Mouse (Mus musculus) embryonic facial prominence, embryonic 11.5 days (tissue): Measurements from ENCODE around the gene Ndufs8. TPM values are rescaled to one million over a fixed set of nuclear protein-coding genes. Genes with fewer than 3 reads are reported as not detected.

Experiments
- ATAC-seq: fragments of 200-750 bp; cut with Nextera tagmentation; replicated peaks from 2 replicates; pipeline ENCODE4 v1.8.0; 2017; ENCODE audit warnings: low read depth; ENCODE audit not compliant: insufficient number of reproducible peaks, low FRiP score, low TSS enrichment
- DNase-seq: peaks from one replicate; pipeline ENCODE4 v3.0.0-alpha.2; 2015; ENCODE audit warnings: low spot score
- H3K27ac ChIP-seq: fragments of 300-500 bp; sonication (generic); replicated peaks from 2 replicates; pipeline ENCODE4 v1.5.1; 2014; ENCODE audit warnings: mild to moderate bottlenecking, low read depth, low read length, control low read depth
- H3K27me3 ChIP-seq: fragments of 300-500 bp; sonication (generic); 2 replicates; pipeline ENCODE4 v1.6.1; 2014; ENCODE audit warnings: mild to moderate bottlenecking, low read length, moderate library complexity, mixed read lengths; ENCODE audit not compliant: control insufficient read depth, insufficient read depth
- H3K36me3 ChIP-seq: fragments of 300-500 bp; sonication (generic); replicated peaks from 2 replicates; pipeline ENCODE4 v1.6.1; 2014; ENCODE audit warnings: low read depth, mild to moderate bottlenecking, low read length, moderate library complexity, mixed read lengths; ENCODE audit not compliant: control insufficient read depth, insufficient read depth
- H3K4me1 ChIP-seq: fragments of 300-500 bp; sonication (generic); 2 replicates; pipeline ENCODE4 v1.6.1; 2014; ENCODE audit warnings: low read length, mixed read lengths; ENCODE audit not compliant: control insufficient read depth, insufficient read depth
- H3K4me2 ChIP-seq: fragments of 300-500 bp; sonication (generic); 2 replicates; pipeline ENCODE4 v1.6.1; 2014; ENCODE audit warnings: low read depth, mild to moderate bottlenecking, control low read depth, low read length, moderate library complexity
- H3K4me3 ChIP-seq: fragments of 300-500 bp; sonication (generic); 2 replicates; pipeline ENCODE4 v1.5.1; 2014; ENCODE audit warnings: low read depth, low read length, control low read depth
- H3K9ac ChIP-seq: fragments of 300-500 bp; sonication (generic); replicated peaks from 2 replicates; pipeline ENCODE4 v1.6.1; 2014; ENCODE audit warnings: mild to moderate bottlenecking, control low read depth, low read length
- H3K9me3 ChIP-seq: fragments of 300-500 bp; sonication (generic); replicated peaks from 2 replicates; pipeline ENCODE4 v1.6.1; 2016; ENCODE audit warnings: mild to moderate bottlenecking, low read length, inconsistent platforms, mixed read lengths; ENCODE audit not compliant: control insufficient read depth
- WGBS: fragments of 180-500 bp; shearing (Covaris S2); extraction: QIAGEN DNeasy Blood & Tissue Kit; methylation state at CpG from one replicate; pipeline ENCODE4 v1.1.7; 2014; 5-methylcytosine and 5-hydroxymethylcytosine counted together
- polyA plus RNA-seq: library from polyadenylated mRNA; unstranded; fragments of >200 nt; fragmentation: Nextera tagmentation; extraction: Ambion mirVana; gene quantifications from 2 replicates; pipeline ENCODE4 v1.2.1, GENCODE M21; 2014

The Ndufs8 gene
- polyA plus RNA-seq, 1 experiment from 2014 or later, result 248 TPM

DNA sequence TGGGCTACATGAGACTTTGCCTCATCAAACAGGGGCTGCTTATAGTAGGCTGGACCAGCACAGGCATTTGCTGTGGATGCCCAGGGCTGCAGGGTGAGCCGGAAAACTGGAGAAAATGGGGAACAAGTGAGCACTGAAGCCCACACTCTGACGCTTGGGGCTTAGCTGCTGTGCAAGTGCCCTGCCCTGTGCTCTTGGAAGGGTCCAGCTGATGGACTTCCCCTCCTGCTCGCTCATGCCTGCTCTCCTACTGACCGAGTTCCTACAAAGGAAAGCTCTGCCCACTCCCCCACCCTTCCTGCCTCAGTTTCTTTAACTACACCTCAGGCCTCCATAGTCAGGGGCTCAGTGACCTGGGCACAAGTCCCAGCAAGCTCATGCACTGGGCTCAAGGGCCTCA is 15.4 kb upstream of the Ndufs8 start:
- no peak overlapping the region for H3K27ac ChIP-seq
- H3K4me2 ChIP-seq, result no peak overlapping the region
- no peak overlapping the region for H3K4me3 ChIP-seq
- DNase-seq (no peak), ATAC-seq (no peak)
- H3K9me3 ChIP-seq, result no peaks in the 10 kb centered on the region
- no peaks in the 10 kb centered on the region for H3K27me3 ChIP-seq
- 88% methylated on average over 4 of the region's 4 CpGs for WGBS
- H3K4me1 ChIP-seq, result no peaks in the 10 kb centered on the region
- no peaks in the 10 kb centered on the region for H3K36me3 ChIP-seq
- H3K9ac ChIP-seq, result no peak overlapping the region

DNA sequence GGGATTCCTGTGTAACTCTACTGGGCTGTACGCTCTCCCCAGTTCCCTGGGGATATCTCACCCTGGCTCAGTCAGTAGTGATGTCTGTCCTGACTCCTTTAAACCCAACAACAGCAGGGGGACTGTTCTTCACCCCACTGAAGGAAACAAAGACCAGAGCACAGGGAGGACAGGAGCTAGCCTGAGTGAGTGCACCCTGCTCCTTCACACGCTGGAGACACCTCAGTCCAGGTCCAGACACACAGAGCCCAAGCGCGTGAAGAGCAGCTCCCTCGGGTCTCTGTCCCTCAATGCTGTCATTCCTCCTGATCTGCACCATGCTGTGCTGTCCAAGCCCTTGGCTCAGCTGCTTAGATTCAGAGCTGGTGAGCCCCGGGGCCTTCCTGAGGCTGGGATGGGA is 14.1 kb upstream of the Ndufs8 start:
- ATAC-seq, result no peak
- 65% methylated on average over 6 of the region's 6 CpGs for WGBS
- Histone ChIP-seq H3K27me3 (no peaks in the 10 kb centered on the region), H3K9ac (no peak overlapping the region), H3K27ac (no peak overlapping the region), H3K9me3 (no peaks in the 10 kb centered on the region), H3K4me2 (no peak overlapping the region), H3K36me3 (no peaks in the 10 kb centered on the region), H3K4me1 (no peaks in the 10 kb centered on the region), H3K4me3 (no peak overlapping the region)
- no peak for DNase-seq

DNA sequence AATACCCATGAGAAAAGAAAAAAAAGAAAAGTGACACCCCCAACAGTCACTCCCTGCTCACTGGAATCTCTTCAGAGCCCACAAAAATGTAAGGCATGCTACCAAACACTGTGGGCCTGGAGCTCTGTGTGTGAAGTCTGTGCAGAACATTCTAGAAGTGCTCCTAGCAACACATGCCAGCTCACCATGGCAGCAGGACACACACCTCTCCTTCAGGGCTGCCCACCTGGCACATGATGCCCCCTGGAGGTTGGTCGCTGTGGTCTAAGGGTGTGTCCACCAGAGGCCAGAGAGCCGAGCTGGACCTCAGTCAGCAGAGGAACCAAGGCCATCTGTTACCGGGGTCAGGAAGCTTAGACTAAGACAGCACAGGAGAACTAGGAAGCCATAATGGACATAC is 13.7 kb upstream of the Ndufs8 start:
- no peak for DNase-seq
- ATAC-seq, result no peak
- Histone ChIP-seq H3K4me3 (no peak overlapping the region), H3K4me2 (no peak overlapping the region), H3K36me3 (no peaks in the 10 kb centered on the region), H3K27me3 (no peaks in the 10 kb centered on the region), H3K9me3 (no peaks in the 10 kb centered on the region), H3K9ac (no peak overlapping the region), H3K27ac (no peak overlapping the region), H3K4me1 (no peaks in the 10 kb centered on the region)
- 72% methylated on average over 3 of the region's 3 CpGs for WGBS

DNA sequence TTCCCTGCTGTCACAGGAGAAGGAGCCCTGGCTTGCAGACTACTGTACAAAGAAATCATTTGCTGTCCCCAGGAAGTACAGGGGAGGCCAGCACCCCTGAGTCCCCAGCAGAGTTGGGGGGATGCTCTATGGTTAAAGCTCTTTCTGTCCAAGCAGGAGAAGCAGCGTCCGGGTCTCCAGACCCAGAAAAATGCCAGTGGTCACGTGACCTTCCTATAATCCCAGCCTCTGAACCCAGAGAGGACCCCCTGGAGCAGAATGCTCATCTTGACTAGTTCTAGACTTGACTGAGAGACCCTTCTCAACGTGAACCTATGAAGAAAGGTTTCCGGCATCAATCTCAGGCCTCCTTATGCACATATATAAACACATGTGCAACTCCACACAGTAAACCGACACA is 13.3 kb upstream of the Ndufs8 start:
- no peak overlapping the region for H3K4me2 ChIP-seq
- H3K27me3 ChIP-seq, result no peaks in the 10 kb centered on the region
- H3K4me3 ChIP-seq, result no peak overlapping the region
- DNase-seq (no peak), ATAC-seq (no peak)
- no peaks in the 10 kb centered on the region for H3K36me3 ChIP-seq
- H3K9ac ChIP-seq, result no peak overlapping the region
- no peaks in the 10 kb centered on the region for H3K4me1 ChIP-seq
- H3K9me3 ChIP-seq, result no peaks in the 10 kb centered on the region
- WGBS, result 81% methylated on average over 6 of the region's 6 CpGs
- H3K27ac ChIP-seq, result no peak overlapping the region

DNA sequence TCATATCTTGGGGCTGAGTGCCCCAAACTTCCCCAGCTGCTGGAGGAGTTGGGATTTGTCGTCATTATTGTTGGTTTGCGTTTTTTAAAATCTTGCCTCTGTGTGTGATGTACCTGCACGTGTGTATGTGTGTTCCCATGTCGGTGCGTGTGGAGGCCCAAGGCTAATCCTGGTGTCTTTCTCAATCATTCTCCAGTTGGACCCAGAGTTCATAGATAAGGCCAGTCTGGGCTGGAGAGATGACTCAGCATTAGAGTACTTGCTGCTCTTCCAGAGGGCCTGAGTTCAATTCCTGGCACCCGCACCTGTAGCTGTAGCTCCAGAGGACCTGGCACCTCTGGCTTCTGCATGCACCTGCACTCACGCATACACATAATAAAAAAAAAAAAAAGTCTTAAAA is 12.3 kb upstream of the Ndufs8 start:
- no peak overlapping the region for H3K9ac ChIP-seq
- WGBS, result 91% methylated on average over 7 of the region's 7 CpGs
- ATAC-seq, result no peak

DNA sequence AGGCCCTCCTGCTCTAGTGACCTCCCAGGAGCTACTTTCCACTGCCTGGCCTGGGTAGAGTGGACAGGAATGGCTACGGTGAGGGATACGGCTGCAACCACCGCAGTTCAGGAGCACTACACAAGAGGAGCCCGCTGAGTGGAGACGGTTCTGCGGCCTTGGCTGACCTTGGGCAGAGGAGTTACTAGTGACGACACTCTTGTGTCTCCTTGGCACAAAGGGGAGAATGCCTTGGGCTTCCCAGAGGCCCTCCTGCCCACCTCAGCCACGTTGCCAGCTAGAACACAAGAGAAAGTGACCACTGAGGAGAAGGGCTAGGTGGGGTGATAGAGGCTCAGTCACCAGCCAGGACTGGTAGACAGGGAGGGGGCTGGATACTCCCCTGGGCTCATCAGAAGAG is 11.6 kb upstream of the Ndufs8 start:
- no peak overlapping the region for H3K4me2 ChIP-seq
- no peak for DNase-seq
- H3K27me3 ChIP-seq, result no peaks in the 10 kb centered on the region
- H3K4me3 ChIP-seq, result no peak overlapping the region
- H3K4me1 ChIP-seq, result no peaks in the 10 kb centered on the region
- no peak overlapping the region for H3K9ac ChIP-seq
- H3K9me3 ChIP-seq, result no peaks in the 10 kb centered on the region
- no peaks in the 10 kb centered on the region for H3K36me3 ChIP-seq
- no peak for ATAC-seq
- 85% methylated on average over 8 of the region's 8 CpGs for WGBS
- H3K27ac ChIP-seq, result no peak overlapping the region; the same call in 1 of the 2 replicates

More for the DNA sequence above, 12.3 kb upstream of the Ndufs8 start:
- Histone ChIP-seq H3K4me2 (no peak overlapping the region), H3K4me1 (no peaks in the 10 kb centered on the region), H3K4me3 (no peak overlapping the region), H3K27me3 (no peaks in the 10 kb centered on the region), H3K36me3 (no peaks in the 10 kb centered on the region), H3K27ac (no peak overlapping the region), H3K9me3 (no peaks in the 10 kb centered on the region)
- no peak for DNase-seq

DNA sequence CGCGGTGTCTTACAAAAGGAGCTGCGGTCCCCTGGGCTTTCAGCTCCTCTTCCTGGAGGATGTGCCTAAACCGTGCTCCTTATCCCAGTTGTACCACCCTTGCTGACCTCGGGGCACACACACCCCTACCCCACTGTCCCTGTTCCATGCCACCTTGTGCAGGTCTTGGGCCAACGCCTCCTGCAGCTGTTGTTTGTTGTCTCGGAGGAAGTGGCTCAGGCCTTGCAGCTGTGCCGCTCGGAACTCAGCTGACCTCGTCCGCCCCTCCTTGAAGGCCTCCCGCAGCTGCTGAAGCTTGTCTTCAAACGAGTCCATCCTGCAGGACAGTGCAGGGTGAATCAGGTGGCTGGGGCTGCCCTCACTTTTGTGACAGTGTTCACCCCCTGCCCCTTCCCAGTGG is 11.0 kb upstream of the Ndufs8 start:
- Histone ChIP-seq H3K9ac (no peak overlapping the region), H3K27me3 (no peaks in the 10 kb centered on the region), H3K4me1 (no peaks in the 10 kb centered on the region), H3K4me3 (no peak overlapping the region), H3K4me2 (no peak overlapping the region), H3K9me3 (no peaks in the 10 kb centered on the region), H3K36me3 (no peaks in the 10 kb centered on the region), H3K27ac (no peak overlapping the region)
- ATAC-seq, result 0 out of 2 replicates have a peak, but pooled peaks have one; percentile 8
- WGBS, result 49% methylated on average over 13 of the region's 13 CpGs
- no peak for DNase-seq

DNA sequence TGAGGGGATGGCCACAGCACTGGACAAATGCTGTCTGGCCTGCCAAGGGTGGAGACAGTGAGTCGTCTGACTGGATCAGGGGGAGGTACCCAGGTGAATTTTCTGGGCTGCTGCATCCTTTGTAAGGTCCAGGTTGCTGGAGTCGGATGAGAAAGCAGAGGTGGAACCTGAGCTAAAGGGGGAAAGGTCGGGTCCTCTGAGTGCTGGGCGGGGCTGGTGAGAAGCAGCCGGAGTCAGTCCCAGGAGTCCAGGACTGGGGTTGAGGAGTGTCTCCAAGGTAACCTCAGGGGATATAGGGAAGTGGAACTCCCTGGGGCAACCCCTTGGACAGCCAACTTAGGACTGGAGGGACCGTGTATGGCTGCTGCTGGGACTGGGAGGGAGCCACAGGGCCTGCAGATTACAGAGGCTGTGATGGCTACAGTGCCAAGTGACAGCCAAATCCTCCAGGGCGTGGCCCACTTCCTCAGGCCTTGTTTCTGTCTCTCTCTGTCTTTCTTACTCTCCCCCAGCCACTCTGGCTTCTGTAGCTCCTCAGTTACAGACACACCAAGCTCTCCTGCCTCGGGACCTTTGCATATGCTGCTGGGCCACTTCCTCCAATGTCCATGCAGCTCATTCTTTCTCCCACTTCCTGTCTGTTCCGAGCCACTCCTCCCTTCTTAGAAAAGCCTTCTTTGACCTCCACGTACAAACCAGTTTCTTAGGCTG is 10.2 kb upstream of the Ndufs8 start:
- no peak overlapping the region for H3K27ac ChIP-seq

More for the DNA sequence above, 10.2 kb upstream of the Ndufs8 start:
- H3K4me3 ChIP-seq, result no peak overlapping the region
- H3K4me1 ChIP-seq, result no peaks in the 10 kb centered on the region
- no peaks in the 10 kb centered on the region for H3K36me3 ChIP-seq
- no peak overlapping the region for H3K4me2 ChIP-seq
- DNase-seq (no peak), ATAC-seq (no peak)
- H3K27me3 ChIP-seq, result no peaks in the 10 kb centered on the region
- no peak overlapping the region for H3K9ac ChIP-seq
- no peaks in the 10 kb centered on the region for H3K9me3 ChIP-seq
- WGBS, result 47% methylated on average over 10 of the region's 10 CpGs
